28 mouse cellular contexts compared by ENCODE assay signal in genomic region chrX:159140554-159140953, GRCm38 (mm10).
"Had no signal": no experiment of that assay in that cellular context is flagged by ENCODE, and none has a peak within 500 bp of the region (broad histone marks: within the 10 kb centered on the region; RNA-seq: fewer than 3 reads in every experiment).

No protein-coding gene starts in this region.

- H3K27ac ChIP-seq: limb, embryonic 10.5 days; limb, embryonic 12.5 days; limb, embryonic 13.5 days; limb, embryonic 15.5 days; liver, embryonic 12.5 days; liver, embryonic 13.5 days; liver, embryonic 14.5 days; liver, embryonic 15.5 days; lung, embryonic 15.5 days; macrophage; midbrain, embryonic 10.5 days; midbrain, embryonic 12.5 days; midbrain, embryonic 13.5 days; midbrain, embryonic 15.5 days; neural tube, embryonic 12.5 days had no signal

- H3K4me3 ChIP-seq: limb, embryonic 10.5 days; limb, embryonic 12.5 days; limb, embryonic 13.5 days; limb, embryonic 15.5 days; liver, embryonic 12.5 days; liver, embryonic 13.5 days; liver, embryonic 15.5 days; lung, embryonic 15.5 days; megakaryocyte, embryonic 14.5 days; midbrain, embryonic 10.5 days; midbrain, embryonic 12.5 days; midbrain, embryonic 13.5 days; midbrain, embryonic 15.5 days; myocyte; neural tube, embryonic 12.5 days had no signal

- H3K4me1 ChIP-seq: limb, embryonic 10.5 days; limb, embryonic 12.5 days; limb, embryonic 13.5 days; limb, embryonic 15.5 days; liver, embryonic 12.5 days; liver, embryonic 13.5 days; liver, embryonic 15.5 days; lung, embryonic 15.5 days; megakaryocyte, embryonic 14.5 days; midbrain, embryonic 10.5 days; midbrain, embryonic 12.5 days; midbrain, embryonic 13.5 days; midbrain, embryonic 15.5 days; neural tube, embryonic 12.5 days had no signal

- DNase-seq: left cerebral cortex, postnatal 4 days; liver; liver, embryonic 13.5 days; liver, postnatal 0 days; lung, adult 18-20 months; lung, adult 2 months; lung, embryonic 14.5 days; lung, postnatal 10 days; lung, postnatal 14 days; lung, postnatal 36 days; lung, postnatal 4 days; midbrain, embryonic 14.5 days had no signal

- H3K27me3 ChIP-seq: limb, embryonic 12.5 days; limb, embryonic 13.5 days; limb, embryonic 15.5 days; liver, embryonic 12.5 days; liver, embryonic 13.5 days; liver, embryonic 15.5 days; lung, embryonic 15.5 days; midbrain, embryonic 12.5 days; midbrain, embryonic 13.5 days; midbrain, embryonic 15.5 days; neural tube, embryonic 12.5 days had no signal

- H3K9me3 ChIP-seq: limb, embryonic 10.5 days; limb, embryonic 12.5 days; limb, embryonic 13.5 days; limb, embryonic 15.5 days; liver, embryonic 12.5 days; liver, embryonic 13.5 days; liver, embryonic 15.5 days; lung, embryonic 15.5 days; megakaryocyte, embryonic 14.5 days; midbrain, embryonic 10.5 days; midbrain, embryonic 12.5 days; midbrain, embryonic 13.5 days; midbrain, embryonic 15.5 days; neural tube, embryonic 12.5 days had no signal

- H3K9ac ChIP-seq: limb, embryonic 12.5 days; limb, embryonic 13.5 days; limb, embryonic 15.5 days; liver, embryonic 12.5 days; liver, embryonic 13.5 days; liver, embryonic 14.5 days; liver, embryonic 15.5 days; liver, postnatal 0 days; lung, embryonic 14.5 days; lung, embryonic 15.5 days; midbrain, embryonic 12.5 days; midbrain, embryonic 13.5 days; midbrain, embryonic 15.5 days; neural tube, embryonic 12.5 days had no signal

- H3K36me3 ChIP-seq: limb, embryonic 10.5 days; limb, embryonic 12.5 days; limb, embryonic 13.5 days; limb, embryonic 15.5 days; liver, embryonic 12.5 days; liver, embryonic 13.5 days; liver, embryonic 15.5 days; lung, embryonic 15.5 days; midbrain, embryonic 10.5 days; midbrain, embryonic 12.5 days; midbrain, embryonic 13.5 days; midbrain, embryonic 15.5 days; neural tube, embryonic 12.5 days had no signal
